Mouse (Mus musculus) inflammation-experienced regulatory T-cells, adult 6 months (primary cell): ENCODE measurements around the gene 1700016C15Rik. TPM values are rescaled to one million over a fixed set of nuclear protein-coding genes. Genes with fewer than 3 reads are reported as not detected.

Source experiments
- ATAC-seq: one replicate; pipeline ENCODE4 v1.8.0; 2017
- polyA plus RNA-seq, 3 experiments: library from polyadenylated mRNA; unstranded; fragments of 100-300 nt; shearing (Covaris generic); gene quantifications; one replicate each; pipeline ENCODE4 v1.2.1; 2017

The 1700016C15Rik gene
- polyA plus RNA-seq, 3 experiments from 2014 or later: 0.80 TPM; not detected in 2

DNA sequence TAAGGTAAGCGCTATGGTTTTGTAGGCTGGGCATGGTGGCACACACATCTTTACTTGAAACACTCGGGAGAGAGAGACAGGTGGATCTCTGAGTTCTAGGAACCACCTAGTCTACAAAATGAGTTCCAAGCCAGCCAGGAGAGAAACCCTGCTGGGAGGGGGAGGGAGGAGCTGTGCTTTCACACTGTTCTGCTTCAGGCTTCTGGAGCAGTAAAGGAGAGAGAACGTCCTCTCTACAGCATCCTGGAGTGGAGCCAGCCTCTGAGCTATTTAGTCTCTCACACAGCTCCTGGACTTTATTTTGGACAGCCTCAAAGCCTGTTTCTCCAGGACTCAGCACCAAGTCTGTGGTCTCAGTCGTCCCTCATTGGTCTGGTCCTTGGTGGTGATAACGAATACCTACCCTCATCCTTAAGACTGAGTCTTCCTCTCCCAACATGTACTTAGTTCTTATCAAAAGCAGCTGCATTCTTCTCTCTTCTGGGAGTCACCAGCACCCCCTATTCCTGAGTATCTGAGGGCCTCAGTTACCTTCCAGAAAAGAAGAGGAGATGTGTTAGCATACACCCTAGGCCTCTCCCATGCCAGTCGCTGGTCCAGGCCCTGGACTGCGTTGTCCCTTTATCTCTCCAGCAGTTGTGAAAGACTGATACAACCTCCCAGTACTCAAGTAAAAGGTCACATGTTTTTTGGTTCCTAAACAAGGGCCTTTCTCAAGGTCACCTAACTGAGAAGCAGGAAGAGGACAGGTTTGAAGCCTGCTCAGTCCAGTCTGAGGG, 12.4 kb upstream of the 1700016C15Rik start:
- no peak for ATAC-seq

DNA sequence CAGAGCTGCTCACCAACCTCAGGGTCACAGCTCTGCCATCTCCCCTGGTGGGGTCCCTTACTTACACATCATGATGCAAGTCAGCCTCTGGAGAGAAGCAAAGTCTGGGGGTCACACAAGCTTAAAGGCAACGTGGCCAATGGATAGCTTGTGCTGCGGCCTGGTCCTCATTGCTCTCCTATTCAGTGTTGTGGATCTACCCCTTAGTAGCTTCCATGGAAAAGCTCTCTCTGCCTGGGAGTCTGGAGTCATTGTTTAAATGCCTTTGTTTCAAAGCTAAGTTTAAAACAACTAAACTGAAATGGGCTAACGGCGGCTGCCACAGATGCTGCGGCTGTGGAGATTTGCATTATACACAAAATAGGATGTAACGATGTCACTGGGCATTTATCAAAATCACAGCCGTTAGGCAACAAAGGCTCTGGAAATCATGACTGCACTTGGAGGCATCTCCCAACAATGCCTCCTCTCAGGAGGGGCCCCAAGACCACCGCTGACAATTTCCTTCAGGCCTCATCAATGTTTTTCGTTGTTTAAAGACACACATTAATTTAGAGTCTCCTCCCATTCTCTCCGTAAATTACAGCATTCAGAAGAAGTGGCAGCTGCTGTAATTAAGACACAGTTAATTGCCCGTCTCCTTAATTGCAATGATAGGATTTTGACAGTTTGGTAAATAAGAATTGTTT, 11.1 kb upstream of the 1700016C15Rik start:
- ATAC-seq: no peak

DNA sequence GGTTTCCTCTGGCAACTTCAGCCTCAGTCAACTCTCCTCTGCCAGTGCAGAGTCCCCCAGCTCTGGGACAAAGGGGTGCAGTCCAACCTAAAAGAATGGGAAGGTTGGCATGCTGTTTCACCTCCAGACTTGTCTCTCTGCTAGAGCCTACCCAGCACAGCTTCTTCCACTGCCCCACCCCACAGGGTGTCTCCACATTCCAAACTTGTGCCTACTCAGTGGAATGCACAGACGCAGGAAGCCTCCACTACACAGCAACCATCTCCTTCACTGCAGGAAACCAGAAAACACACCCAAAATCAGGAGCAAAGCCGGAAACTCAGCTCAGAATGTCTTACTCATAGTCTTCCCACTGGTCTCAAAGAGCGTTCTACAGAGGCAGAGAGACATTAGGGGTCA, 10.6 kb upstream of the 1700016C15Rik start:
- ATAC-seq: no peak

DNA sequence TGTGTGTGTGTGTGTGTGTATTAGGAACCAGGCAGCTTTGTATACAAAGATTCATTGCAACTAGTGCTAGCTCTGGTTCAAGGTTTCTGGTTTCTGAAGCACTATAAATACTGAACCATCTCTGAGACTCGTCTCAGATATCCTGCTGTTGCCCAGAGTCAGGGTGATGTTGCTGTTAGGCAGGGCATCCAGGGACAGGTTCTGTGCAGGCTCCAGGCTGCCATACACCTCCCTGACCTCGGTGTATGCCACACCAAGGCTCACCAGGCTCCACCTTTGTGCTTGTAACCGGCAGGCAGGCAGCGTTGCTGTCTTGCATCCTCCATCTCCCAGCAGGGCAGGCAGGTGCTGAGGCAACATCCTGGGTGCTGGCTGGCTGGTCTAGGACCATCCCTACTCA, 5.8 kb upstream of the 1700016C15Rik start:
- no peak for ATAC-seq

DNA sequence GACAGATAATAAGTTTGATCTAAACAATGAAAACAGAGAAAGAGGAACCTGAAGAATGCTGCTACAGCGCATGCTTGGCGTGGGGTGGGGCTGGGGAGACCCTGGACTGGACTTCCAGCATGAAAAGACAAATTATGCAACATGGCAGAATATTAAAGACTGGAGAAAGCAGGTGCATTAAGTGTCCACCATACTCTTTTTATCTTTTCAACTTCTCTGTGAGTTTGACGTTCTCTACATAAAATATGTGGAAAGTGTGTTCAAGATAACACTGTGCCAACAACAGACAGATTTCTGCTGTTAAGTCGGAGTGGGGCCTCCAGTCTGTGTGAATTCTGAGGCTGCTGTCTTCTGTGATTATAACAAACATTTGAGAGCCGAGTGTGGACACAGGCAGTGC, 2.7 kb upstream of the 1700016C15Rik start:
- no peak for ATAC-seq

DNA sequence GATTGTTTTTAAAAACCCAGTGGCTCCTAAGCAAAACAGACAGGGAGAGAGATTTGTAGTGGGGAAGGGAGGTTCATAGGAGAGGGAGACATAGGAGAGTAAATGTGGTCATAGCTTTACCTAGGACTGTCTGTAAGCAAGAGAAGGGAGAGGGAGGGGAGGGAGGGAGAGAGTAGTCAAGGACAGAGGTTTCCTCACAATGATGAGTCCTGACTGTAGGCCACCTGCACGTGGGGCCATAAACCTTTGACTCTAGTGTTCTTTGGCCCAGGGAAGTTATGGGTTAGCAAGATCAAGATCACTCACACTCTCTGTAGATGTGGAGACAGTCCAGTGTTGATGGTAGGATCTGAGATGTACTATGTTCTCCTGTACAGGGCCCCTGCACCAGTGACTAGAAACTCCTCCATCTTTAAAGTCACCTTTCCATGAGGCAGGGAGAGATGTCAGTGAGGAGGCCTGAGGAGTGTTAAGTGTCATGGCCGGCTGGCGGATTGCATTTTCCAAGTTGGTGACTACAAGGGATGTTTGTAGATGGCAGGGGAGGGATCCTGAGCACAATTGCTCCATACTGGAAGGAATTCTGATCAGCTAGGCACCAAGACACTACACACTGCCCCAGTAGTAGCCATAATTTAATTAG, 1.6 kb upstream of the 1700016C15Rik start:
- no peak for ATAC-seq

DNA sequence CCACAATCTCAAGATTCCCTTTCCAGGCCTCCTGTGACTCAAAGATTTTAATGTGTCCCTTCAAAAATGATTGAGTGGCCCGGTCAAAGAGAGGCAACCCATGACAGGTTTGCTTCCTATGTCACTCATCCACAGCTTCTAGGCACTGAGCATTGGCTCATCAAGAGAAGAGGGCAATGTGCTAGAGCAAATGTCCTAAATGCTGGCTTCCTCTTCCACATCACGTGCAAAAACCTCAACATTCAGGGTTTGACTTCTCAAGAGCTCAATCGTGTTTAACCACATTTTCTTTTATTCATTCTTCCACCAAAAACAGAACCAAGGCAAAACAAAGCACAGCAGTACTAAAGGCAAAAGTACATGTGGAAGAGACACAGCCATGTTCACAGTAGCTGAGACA, 2.4 kb downstream of the 1700016C15Rik start:
- ATAC-seq: no peak

DNA sequence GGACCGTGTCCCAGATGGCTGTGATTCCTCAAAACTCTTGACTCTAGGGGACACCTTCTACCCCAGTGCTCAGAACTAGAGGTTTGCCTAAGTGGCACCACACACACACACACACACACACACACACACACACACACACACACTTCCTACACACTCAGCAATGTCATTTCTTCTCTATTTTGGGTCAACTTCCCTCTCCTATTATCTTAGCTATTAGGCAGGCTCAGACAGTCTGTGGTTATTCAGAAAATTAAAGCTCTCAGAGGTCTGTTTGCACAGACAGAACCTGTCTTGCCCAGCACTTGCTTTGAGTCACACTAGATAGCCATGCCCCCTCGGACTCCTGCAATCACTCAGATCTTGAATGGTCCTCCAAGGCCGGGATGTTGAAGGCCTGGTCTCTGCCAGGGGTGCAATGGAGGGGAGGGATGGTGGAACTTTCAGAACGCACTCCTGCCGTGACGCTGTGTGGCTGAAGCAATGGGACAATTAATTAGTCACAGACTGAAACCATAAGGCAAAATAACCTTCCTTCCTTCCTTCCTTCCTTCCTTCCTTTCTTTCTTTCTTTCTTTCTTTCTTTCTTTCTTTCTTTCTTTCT, 8.0 kb downstream of the 1700016C15Rik start:
- no peak for ATAC-seq

DNA sequence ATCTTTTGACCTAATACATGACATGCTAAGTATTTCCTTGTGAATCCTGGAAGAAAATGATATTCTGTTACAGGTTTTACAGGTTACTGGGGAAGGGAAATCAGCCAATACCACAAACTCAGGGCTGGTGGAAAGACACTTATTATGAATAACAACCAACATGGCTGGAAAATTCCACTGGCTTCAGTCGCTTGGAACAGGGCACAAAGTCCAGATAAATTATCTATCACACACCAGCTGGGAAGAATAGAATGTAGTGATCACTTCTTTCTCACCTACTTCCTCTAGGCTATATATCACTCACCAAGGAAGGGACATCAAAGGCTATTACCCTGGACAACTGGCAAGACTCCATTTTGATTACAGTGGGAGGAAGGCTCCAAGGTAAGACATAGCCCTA, 11.1 kb downstream of the 1700016C15Rik start:
- no peak for ATAC-seq

DNA sequence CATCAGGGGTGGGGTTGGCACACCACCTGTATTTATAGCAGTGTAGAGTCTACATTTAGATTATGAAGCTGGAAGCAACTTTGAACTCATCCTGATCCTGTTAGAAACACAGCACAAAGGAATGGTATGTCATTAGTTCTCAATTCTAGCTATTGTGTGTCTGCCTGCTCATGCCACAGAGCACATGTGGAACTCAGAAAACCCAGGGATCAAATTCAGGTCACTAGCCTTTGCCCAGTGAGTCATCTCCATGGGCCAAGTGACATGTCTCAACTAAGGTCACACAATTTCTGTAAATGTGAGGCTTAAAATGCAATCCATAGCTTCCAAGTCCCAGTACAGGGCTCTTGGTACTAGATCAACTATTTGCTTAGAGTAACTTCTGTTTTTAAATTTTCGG, 12.5 kb downstream of the 1700016C15Rik start:
- ATAC-seq: no peak

DNA sequence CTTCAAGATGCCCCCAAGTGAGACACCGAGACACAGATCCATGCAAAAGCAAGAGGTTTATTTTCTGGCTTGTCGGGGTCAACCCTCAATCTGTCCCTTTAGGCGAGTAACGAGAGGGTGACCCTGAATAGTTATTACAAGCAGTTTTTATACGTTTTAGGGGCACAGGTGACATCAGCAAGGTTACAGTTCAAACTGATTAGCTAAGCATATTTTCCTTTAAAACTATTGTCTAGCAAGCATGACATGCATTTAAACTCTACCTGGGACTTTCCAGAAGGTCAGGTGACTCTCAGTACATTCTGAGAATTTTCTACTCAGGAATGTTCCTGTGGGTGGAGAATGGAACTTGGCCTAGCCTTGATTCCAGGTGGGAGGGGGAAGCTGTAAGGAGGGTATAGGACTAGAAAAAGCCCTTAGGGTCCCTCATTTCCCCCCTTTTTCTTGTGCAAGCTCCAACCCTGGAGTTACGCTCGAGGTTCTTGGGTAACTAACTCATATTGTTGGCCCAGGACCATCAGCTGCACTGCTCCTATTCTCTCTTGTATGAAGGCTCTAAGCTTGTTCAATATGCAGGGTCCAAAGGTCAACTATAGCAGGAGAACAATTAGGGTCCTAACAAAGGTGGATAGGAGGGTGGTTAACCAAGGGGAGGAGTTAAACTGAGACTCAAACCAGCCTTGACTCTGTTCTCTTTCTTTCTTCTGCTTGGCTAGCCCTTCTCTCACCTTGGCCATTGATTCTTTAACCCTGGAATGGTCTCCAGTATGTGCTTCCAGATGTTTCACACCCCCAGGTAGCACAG, 15.1 kb downstream of the 1700016C15Rik start:
- no peak for ATAC-seq

DNA sequence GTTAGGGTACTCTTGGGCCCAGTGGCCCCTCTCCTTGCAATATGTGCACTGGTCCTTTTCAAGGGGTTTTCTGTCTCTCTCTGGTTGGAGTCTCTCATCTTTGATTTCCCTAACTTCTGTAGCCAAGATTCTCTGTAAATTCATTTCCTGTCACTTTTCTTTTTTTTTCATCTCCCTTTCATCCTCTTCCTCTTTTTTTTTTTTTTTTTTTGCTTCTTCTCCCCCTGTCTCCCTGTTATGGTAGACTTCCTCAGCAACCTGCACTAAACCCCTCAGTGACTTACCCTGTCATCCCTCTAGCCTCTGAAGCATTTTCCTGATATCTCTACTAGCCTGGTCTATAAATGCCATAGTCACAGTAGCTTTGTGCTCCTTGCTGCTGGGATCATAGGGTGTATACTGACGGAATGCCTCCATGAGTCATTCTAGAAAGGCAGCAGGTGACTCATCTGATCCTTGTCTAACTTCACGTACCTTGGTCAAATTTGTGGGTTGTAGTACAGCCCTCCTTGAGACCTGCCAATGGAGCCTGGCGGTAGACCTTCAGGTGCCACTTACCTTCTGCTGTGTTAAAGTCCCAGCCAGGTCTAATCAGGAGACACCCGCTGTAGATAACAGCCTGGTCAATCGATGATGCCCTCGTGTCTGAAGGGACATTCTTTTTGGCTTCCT, 18.4 kb downstream of the 1700016C15Rik start:
- no peak for ATAC-seq

DNA sequence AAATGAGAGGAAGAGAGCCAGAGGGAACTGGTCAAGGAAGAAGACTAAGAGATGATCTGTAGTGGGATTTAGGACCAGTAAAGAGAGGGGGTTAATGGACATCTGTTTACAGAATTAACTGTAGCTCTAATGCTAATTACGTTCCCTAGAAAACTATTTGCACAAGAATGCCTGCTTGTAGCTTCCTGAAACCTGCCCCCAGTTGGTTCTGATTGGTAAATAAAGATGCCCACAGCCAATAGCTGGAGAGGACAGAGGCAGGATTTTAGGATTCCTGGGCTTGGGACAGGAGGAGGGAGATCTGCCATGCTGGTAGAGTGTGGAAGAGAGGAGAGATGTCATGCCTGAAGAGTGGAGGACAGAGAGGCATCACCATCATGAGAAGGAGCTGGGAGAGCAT, 23.9 kb downstream of the 1700016C15Rik start:
- ATAC-seq: no peak

DNA sequence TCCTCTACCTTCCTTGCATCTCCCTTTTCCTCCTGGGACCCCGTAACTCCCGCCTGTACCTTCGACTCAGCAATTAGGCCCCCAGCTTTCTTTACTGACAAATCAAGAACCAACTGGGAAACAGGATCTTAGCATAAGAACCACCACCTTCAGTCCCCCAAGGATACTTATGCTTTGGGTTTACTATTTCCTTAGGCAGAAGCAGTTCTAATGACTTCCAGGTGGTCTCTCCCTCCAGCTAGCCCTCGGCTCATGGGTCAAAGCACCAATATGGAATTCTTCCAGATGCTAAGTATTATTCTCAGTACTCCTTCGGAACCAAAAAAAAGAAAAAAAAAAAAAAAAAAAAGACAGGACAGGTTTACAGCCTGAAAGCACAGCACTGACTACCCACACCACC, 27.6 kb downstream of the 1700016C15Rik start:
- no peak for ATAC-seq

DNA sequence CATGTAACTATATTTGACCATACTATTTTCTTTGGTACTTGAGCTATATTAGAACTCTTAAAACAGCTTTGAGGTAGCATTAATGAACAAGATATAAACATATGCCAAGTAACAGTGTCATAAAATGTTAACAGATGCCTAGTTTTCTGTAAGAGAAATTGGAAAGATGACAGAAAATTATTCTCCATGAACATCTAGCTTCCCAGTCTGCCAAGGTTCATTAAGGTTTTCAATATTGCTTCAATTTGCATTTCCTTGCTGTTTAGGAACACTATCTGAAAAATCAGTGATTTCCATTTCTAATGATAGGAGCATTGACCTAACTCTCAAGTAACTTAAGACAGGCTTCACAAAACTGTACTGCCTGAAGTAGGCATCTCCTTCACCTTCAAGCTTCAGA, 39.3 kb downstream of the 1700016C15Rik start:
- ATAC-seq: no peak

DNA sequence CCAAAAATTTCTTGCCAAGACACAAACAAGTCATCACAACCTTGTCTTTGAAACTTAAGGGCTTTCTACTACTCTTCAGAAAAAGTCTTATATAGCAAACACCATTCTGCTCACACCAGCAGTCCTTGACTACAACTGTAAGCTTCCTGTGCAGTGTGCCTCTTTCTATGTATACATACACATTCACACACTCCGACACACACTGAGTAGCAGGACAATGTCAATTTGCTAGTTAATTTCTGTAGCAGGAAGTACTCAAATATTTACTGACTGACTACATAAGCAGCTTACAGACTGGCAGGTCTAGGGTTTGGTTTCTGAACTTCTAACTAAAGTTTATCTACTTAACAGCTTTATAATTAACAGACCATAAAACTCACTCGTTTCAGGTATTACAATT, 47.8 kb downstream of the 1700016C15Rik start:
- no peak for ATAC-seq

DNA sequence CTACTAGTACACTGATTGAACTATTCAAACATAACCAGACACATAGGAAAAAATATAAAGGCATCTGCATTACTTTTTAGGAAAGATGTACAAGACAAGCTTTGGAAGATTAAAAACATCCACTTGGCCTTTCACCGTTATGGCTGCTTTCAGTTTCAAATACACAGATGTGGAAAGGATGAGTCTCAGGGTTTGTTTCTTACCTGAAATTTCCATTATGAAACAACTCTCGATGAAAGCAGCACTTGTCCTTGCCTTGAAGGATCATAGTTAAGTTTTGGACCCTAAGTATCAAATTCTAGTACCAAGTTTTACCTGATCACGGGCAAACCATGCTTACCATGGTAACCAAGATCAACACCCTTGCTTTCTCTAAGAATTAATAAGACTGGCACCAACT, 63.2 kb downstream of the 1700016C15Rik start:
- peak; percentile 16 for ATAC-seq

DNA sequence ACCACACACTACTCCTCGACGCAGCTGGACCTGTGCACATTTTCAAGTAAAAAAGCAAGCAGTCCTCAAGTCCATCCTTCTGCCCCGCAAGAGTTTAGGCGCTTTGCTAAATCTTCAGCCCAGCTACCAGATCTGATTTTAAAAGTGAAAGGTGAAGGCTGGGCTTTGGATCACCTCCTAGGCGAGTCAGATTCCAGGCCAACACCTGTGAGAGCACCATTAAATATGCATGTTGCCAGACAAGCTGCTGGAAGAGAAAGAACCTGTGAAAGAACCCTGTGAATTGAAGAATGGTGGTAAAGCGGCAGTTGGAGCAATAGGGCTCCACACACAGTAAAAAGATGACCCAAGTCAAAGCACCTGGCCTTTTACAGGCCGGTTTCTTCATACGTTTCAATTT, 65.3 kb downstream of the 1700016C15Rik start:
- ATAC-seq: no peak

DNA sequence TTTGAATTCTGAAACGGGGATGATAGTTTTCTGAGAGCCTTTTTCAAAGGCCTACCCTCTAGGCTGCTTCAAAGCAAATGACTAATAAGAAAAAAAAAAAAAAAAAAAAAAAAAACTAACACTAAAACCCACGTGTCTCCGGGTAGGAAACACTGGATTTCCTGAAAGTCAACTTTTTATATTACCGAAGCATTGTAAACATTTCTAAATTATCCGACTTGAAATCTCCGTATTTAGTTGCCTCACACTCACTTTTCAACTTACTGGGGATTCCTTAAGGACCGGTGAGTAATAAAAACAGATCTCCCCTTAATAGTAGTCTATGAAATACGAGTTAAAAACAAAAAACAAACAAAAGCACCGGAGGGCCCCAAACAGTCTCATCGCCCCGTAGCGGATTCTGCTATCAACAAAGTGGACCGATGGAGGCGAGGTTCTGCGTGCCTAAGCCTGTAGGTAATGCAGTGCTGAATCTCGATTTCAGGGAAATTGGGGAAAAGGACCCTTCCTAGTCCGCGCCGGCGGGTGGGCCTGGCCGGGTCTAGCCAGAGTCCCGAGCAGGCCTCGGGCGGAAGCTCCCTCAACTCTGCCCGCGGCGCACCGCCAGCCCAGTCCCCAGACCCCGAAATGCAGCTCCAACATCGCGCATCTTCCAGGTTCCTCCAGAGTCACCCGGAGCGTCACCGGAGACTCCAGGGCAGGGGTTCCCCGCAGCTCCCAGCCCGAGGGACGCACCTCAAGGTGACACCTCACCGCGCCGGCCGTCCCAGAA, 66.0 kb downstream of the 1700016C15Rik start:
- ATAC-seq: peak; percentile 15

DNA sequence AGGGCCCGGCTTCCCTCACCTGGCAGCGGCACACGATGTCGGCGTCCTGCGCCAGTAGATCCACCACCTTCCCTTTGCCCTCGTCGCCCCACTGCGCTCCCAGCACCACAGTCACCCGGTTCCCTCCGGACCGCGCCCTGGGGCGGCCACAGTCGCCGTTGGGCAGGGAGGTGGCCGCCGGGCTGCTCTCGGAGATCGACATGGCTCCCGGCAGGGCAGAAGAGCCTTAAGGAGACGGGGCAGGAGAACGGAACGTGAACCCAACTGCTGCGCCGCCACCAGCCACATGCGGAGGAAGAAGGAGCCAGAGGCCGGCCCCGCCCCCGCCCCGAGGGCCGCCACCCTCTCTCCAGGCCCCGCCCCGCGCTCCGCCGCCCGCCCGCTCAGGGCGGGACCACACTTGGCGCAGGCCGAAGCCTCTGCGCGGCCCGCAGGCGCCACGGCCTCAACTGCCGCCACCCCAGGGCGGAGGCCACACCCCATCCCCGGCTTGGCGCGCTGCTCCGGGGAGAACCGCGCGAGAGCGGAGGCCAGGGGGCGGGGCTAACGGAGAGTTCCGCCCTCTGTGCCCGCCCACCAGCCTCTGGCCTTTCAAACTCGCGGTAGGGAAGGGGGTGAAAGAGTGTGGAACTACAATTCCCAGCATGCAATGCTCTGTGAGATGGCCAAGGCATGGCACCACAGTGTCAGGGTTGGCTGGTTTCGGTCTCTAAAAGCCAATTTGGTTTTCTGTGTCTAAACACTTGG, 66.8 kb downstream of the 1700016C15Rik start, which contains the start of gene Adss:
Gene Adss, minus strand, starts transcription at position 319 of the 747 bp plus-strand sequence.
- peak; percentile 83 for ATAC-seq
